Mouse (Mus musculus): ENCODE data around the gene Eya3. TPM values are rescaled to one million over a fixed set of nuclear protein-coding genes. Genes with fewer than 3 reads are reported as not detected.
A peak's percentile ranks its signal among the peaks of the same experiment; 100 is the strongest.
"Not testable (repeated sequence)": the region's sequence is repeated elsewhere in the genome, so short reads cannot be mapped to it uniquely, and the experiment has no call there.

Eya3 gene
- total and polyA plus RNA-seq, 3 experiments, result 26.6 to 31.8 (median 29.8) TPM

DNA sequence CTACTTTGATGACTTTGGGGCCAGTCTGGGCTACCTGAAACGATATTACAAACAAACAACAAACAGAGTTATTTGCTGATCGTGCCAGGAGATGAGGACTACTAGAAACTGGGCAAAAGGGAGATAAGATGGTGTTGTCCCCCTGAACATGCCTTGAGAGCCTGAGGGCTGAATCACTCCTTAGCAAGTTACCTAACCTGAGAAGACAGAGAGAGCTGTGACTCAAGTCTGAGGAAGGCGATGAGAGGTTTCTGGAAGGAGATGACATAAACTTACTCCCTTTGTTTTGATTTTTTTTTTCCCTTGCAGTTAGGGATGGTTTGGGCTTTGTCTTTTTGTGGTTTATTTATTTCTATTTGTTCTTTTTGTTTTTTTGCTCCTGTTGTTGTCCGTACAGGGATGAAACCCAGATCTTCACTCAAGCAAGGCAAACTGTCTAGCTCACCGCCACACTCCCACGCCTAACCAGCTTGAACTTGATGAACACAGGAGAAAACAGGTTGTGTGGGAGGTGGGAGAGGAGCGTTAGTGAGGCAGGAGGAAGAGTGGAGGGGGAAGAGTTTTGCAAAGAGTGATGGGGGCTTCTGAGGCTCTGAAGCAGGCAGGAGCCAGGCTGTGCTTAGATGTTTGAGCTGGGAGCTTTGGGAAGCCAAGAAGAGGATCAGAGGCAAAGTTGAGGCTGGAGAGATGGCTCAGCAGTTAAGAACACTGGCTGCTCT is 119.0 kb downstream of the Eya3 start:
- TF ChIP-seq CTCF (IDR thresholded peaks at IDR 0.05) (no peak), POLR2A (IDR thresholded peaks at IDR 0.05; ENCODE audit: insufficient read depth, low read depth, low read length) (no peak), EP300 (IDR thresholded peaks at IDR 0.05; ENCODE audit: insufficient read depth, low read depth, low read length) (no peak)

DNA sequence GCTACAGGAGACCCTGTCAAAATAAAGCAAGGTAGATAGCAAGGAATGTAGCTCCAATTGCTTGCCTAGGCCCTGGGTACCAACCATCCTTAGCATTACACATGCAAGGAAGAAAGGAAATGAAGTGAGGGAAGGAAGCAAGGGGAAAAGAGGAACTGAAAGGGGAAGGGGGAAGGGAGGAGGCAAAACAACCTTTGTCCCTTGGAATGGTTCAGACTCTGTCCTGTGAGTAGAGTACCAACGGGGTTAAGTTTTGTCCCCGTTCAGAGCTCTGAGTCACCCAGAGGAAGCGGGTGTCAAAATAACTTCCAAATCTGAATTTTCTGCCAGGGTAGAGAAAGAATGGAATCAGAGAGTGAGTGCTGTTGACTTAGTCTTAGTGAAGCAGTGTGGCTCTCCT is 121.5 kb downstream of the Eya3 start:
- H3K4me3 ChIP-seq, result no peak overlapping the region
- H3K27me3 ChIP-seq (ENCODE audit: control insufficient read depth, insufficient read depth, low read length), result no peaks in the 10 kb centered on the region
- H3K36me3 ChIP-seq (ENCODE audit: control insufficient read depth, insufficient read depth, low read length), result no peaks in the 10 kb centered on the region
- no peak overlapping the region for H3K9ac ChIP-seq (ENCODE audit: low read depth, low read length)
- intact Hi-C loops (cut with DNase I), result no loop called here
- TF ChIP-seq CTCF (IDR thresholded peaks at IDR 0.05) (no peak), EP300 (IDR thresholded peaks at IDR 0.05; ENCODE audit: insufficient read depth, low read depth, low read length) (no peak), POLR2A (IDR thresholded peaks at IDR 0.05; ENCODE audit: insufficient read depth, low read depth, low read length) (no peak)
- H3K79me2 ChIP-seq (replicated peaks; ENCODE audit: control insufficient read depth, insufficient read depth, low read length), result no peaks in the 10 kb centered on the region
- DNase-seq, result peak in 1 of 2 experiments; percentile 13
- H3K27ac ChIP-seq, result no peak overlapping the region
- WGBS, result 21% methylated on average over 3 of the region's 3 CpGs
- no peaks in the 10 kb centered on the region for H3K4me1 ChIP-seq (ENCODE audit: control insufficient read depth, insufficient read depth, low read length)

More for the DNA sequence above, 119.0 kb downstream of the Eya3 start:
- no peak overlapping the region for H3K9ac ChIP-seq (ENCODE audit: low read depth, low read length)
- H3K4me1 ChIP-seq (ENCODE audit: control insufficient read depth, insufficient read depth, low read length), result no peaks in the 10 kb centered on the region
- intact Hi-C loops (cut with DNase I), result loop anchor here (5.0 kb wide), 1 partner anchor 65 kb away; no protein-coding TSS in a partner anchor
- H3K4me3 ChIP-seq, result no peak overlapping the region
- WGBS, result 74% methylated on average over 7 of the region's 7 CpGs
- no peak for DNase-seq
- no peaks in the 10 kb centered on the region for H3K36me3 ChIP-seq (ENCODE audit: control insufficient read depth, insufficient read depth, low read length)
- no peaks in the 10 kb centered on the region for H3K79me2 ChIP-seq (replicated peaks; ENCODE audit: control insufficient read depth, insufficient read depth, low read length)
- H3K27me3 ChIP-seq (ENCODE audit: control insufficient read depth, insufficient read depth, low read length), result no peaks in the 10 kb centered on the region
- no peak overlapping the region for H3K27ac ChIP-seq

DNA sequence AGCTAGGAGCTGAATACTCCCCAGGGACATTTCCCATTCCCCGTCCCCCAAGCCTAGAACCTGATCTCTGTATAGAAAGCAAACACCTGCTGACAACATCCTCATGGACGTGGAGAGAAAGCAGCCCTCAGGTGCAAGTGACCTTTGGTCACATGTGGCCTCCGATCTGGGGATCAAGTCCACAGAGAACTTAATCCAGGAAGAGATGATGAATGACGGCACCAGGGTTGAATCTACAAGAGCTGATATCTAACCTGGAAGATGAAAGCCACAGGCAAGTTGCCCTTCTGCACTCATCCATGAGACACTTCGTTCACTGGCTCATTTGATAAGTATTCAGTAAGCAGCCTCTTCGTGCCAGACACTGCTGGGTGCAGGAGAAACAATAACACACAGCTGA is 123.8 kb downstream of the Eya3 start:
- intact Hi-C loops (cut with DNase I), result no loop called here
- H3K27me3 ChIP-seq (ENCODE audit: control insufficient read depth, insufficient read depth, low read length), result no peaks in the 10 kb centered on the region
- no peak for TF ChIP-seq EP300 (IDR thresholded peaks at IDR 0.05; ENCODE audit: insufficient read depth, low read depth, low read length)
- no peak for TF ChIP-seq CTCF (IDR thresholded peaks at IDR 0.05)
- WGBS, result 66% methylated on average over 6 of the region's 6 CpGs
- no peaks in the 10 kb centered on the region for H3K79me2 ChIP-seq (replicated peaks; ENCODE audit: control insufficient read depth, insufficient read depth, low read length)
- H3K27ac ChIP-seq, result no peak overlapping the region
- H3K9ac ChIP-seq (ENCODE audit: low read depth, low read length), result no peak overlapping the region
- no peak overlapping the region for H3K4me3 ChIP-seq
- no peaks in the 10 kb centered on the region; the same call in 1 of the 2 replicates for H3K4me1 ChIP-seq (ENCODE audit: control insufficient read depth, insufficient read depth, low read length)
- no peak for DNase-seq
- H3K36me3 ChIP-seq (ENCODE audit: control insufficient read depth, insufficient read depth, low read length), result no peaks in the 10 kb centered on the region

DNA sequence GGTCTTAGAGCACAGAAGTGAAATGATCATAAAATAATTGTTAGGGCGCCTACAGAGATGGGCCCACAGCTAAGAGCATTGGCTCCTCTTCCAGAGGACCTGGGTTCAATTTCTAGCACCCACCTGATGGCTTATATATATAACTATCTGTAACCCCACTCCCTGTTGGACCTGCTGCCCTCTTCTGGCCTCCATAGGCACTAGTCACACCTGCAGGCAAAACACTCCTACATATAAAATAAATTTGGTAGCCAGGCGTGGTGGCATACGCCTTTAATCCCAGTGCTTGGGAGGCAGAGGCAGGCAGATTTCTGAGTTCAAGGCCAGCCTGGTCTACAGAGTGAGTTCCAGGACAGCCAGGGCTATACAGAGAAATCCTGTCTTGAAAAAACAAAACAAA is 124.3 kb downstream of the Eya3 start:
- H3K4me1 ChIP-seq (ENCODE audit: control insufficient read depth, insufficient read depth, low read length); H3K79me2 ChIP-seq (replicated peaks; ENCODE audit: control insufficient read depth, insufficient read depth, low read length); H3K36me3 ChIP-seq (ENCODE audit: control insufficient read depth, insufficient read depth, low read length); H3K27ac ChIP-seq; H3K4me3 ChIP-seq; H3K9ac ChIP-seq (ENCODE audit: low read depth, low read length); intact Hi-C loops (cut with DNase I); H3K27me3 ChIP-seq (ENCODE audit: control insufficient read depth, insufficient read depth, low read length); DNase-seq: not testable (repeated sequence)
- WGBS, result 94% methylated on average over 3 of the region's 3 CpGs

DNA sequence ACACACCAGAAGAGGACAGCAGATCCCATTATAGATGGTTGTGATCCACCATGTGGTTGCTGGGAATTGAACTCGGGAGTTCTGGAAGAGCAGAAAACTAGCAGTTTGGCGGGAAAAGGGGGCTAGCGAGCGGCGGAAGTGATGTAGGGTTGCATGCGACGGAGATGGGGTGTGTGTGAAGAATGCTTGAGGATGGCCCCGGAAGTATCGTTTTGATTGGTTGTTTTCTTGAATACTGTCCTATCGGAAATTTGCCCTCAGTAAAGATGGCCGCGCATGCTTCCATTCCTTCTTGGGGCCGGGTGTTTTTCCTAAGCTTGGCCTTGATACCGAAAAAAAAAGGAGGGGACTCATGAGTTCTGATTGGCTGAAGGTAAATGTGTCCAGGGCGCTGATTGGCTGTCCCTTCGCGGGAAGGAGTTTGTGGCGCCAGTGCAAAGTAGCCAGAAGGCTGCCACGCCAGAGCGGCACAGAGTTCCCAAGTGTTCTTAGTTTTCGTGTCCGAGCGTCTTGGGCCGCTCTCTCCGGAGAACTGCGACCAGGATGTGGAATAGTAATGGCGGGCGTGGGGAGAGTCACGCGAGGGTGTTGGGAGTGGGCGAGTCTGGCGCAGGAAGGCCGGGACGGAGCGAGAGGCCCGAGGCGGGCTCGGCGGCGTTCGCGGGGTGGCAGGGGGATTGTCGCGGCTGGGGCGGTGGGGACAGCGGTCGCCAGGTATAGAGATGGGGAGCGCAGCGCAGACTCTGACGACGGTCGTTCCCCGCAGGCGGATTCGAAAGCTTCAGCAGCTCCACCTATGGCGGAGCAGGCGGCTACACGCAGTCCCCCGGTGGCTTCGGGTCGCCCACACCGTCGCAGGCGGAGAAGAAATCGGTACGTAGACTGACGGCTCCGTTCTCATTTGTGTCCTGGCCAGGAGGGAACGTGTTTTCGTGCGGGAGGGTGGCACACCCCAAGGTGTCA is 129.4 kb downstream of the Eya3 start, which contains the start of gene Rpa2:
Gene Rpa2 (plus strand): TSS at position 419 of the 963 bp plus-strand sequence.
- under 1% methylated on average over 67 of the region's 71 CpGs for WGBS
- Histone ChIP-seq H3K79me2 (replicated peaks; ENCODE audit: control insufficient read depth, insufficient read depth, low read length) (no peaks in the 10 kb centered on the region), H3K36me3 (ENCODE audit: control insufficient read depth, insufficient read depth, low read length) (no peaks in the 10 kb centered on the region), H3K9ac (ENCODE audit: low read depth, low read length) (peak within 1 kb of the TSS; percentile 74), H3K27me3 (ENCODE audit: control insufficient read depth, insufficient read depth, low read length) (no peaks in the 10 kb centered on the region), H3K27ac (peak within 1 kb of the TSS; percentile 74), H3K4me1 (ENCODE audit: control insufficient read depth, insufficient read depth, low read length) (peaks cover 2% of the 10 kb centered on the region), H3K4me3 (peak within 1 kb of the TSS; percentile 64)
- TF ChIP-seq POLR2A (IDR thresholded peaks at IDR 0.05; ENCODE audit: insufficient read depth, low read depth, low read length) (peak; percentile 48), CTCF (IDR thresholded peaks at IDR 0.05) (no peak), EP300 (IDR thresholded peaks at IDR 0.05; ENCODE audit: insufficient read depth, low read depth, low read length) (peak; percentile 76)
- peak; percentile 97 to 98 for DNase-seq
- intact Hi-C loops (cut with DNase I), result no loop called here

DNA sequence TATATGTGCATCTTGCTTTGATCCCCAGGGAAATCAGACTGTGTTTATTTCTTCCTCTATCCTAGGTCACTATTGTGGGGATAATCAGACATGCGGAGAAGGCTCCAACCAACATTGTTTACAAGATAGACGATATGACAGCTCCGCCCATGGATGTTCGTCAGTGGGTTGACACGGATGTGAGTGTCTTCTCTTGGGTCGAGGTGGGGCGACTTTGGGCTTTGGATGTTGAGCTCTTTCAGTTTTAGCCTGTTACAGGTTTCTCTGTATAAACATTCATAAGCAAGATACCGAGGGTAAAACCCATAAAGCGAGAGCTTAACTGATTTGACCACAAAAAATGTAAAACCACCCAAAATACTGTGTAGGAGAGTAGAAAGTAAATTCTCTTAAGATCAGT is 133.0 kb downstream of the Eya3 start:
- Histone ChIP-seq H3K4me3 (no peak overlapping the region), H3K4me1 (ENCODE audit: control insufficient read depth, insufficient read depth, low read length) (peaks cover 2% of the 10 kb centered on the region), H3K9ac (ENCODE audit: low read depth, low read length) (no peak overlapping the region), H3K79me2 (replicated peaks; ENCODE audit: control insufficient read depth, insufficient read depth, low read length) (no peaks in the 10 kb centered on the region), H3K27ac (no peak overlapping the region), H3K27me3 (ENCODE audit: control insufficient read depth, insufficient read depth, low read length) (no peaks in the 10 kb centered on the region), H3K36me3 (ENCODE audit: control insufficient read depth, insufficient read depth, low read length) (no peaks in the 10 kb centered on the region)
- no peak for DNase-seq
- intact Hi-C loops (cut with DNase I), result no loop called here
- TF ChIP-seq CTCF (IDR thresholded peaks at IDR 0.05), result no peak
- no peak for TF ChIP-seq POLR2A (IDR thresholded peaks at IDR 0.05; ENCODE audit: insufficient read depth, low read depth, low read length)
- no peak for TF ChIP-seq EP300 (IDR thresholded peaks at IDR 0.05; ENCODE audit: insufficient read depth, low read depth, low read length)
- 90% methylated on average over 9 of the region's 9 CpGs for WGBS

Other genes starting within 250 kb of the Eya3 start
- 10 to 100 TPM; 22.3 to 22.4 TPM for gene Phactr4, start 216.5 kb upstream of the Eya3 start, total RNA-seq (2021)
- 8.7 and 10.1 TPM in 2 replicates for gene Phactr4, start 216.5 kb upstream of the Eya3 start, polyA plus RNA-seq (2012; rRNA removed)
- gene Med18, start 175.1 kb upstream of the Eya3 start, total RNA-seq (2021), result 1 to 10 TPM; 3.5 to 4.5 TPM
- gene Med18, start 175.1 kb upstream of the Eya3 start, polyA plus RNA-seq (2012; rRNA removed), result 2.1 and 2.2 TPM in 2 replicates
- 1 to 10 TPM; 2.5 to 3.3 TPM for gene Sesn2, start 128.5 kb upstream of the Eya3 start, total RNA-seq (2021)
- gene Sesn2, start 128.5 kb upstream of the Eya3 start, polyA plus RNA-seq (2012; rRNA removed), result 3.4 and 4.3 TPM in 2 replicates
- gene Atpif1, start 105.3 kb upstream of the Eya3 start, total RNA-seq (2021), result 100 to 1,000 TPM; 287 to 299 TPM
- 146 and 164 TPM in 2 replicates for gene Atpif1, start 105.3 kb upstream of the Eya3 start, polyA plus RNA-seq (2012; rRNA removed)
- gene Dnajc8, start 103.4 kb upstream of the Eya3 start, total RNA-seq (2021), result 10 to 100 TPM; 53.3 to 58.8 TPM
- gene Dnajc8, start 103.4 kb upstream of the Eya3 start, polyA plus RNA-seq (2012; rRNA removed), result 29.1 and 40.0 TPM in 2 replicates
- 1 to 10 TPM; 1.7 to 1.8 TPM for gene Ptafr, start 74.9 kb upstream of the Eya3 start, total RNA-seq (2021)
- gene Ptafr, start 74.9 kb upstream of the Eya3 start, polyA plus RNA-seq (2012; rRNA removed), result 3.1 and 4.4 TPM in 2 replicates
- 1 to 10 TPM; 1.2 to 2.9 TPM for gene Xkr8, start 93.6 kb downstream of the Eya3 start, total RNA-seq (2021)
- 1.6 and 3.3 TPM in 2 replicates for gene Xkr8, start 93.6 kb downstream of the Eya3 start, polyA plus RNA-seq (2012; rRNA removed)
- gene Smpdl3b, start 118.3 kb downstream of the Eya3 start, total RNA-seq (2021), result under 1 TPM; 0.82 to 0.86 TPM
- 1.3 TPM in 2 replicates for gene Smpdl3b, start 118.3 kb downstream of the Eya3 start, polyA plus RNA-seq (2012; rRNA removed)
- gene Rpa2, start 129.3 kb downstream of the Eya3 start, total RNA-seq (2021), result 10 to 100 TPM; 10.5 to 12.4 TPM
- 9.9 and 14.9 TPM in 2 replicates for gene Rpa2, start 129.3 kb downstream of the Eya3 start, polyA plus RNA-seq (2012; rRNA removed)
- gene Themis2, start 157.4 kb downstream of the Eya3 start, total RNA-seq (2021), result 1 to 10 TPM; 1.7 to 2.1 TPM
- 2.4 and 4.5 TPM in 2 replicates for gene Themis2, start 157.4 kb downstream of the Eya3 start, polyA plus RNA-seq (2012; rRNA removed)
- gene Ppp1r8, start 204.2 kb downstream of the Eya3 start, total RNA-seq (2021), result 10 to 100 TPM; 18.2 to 19.3 TPM
- gene Ppp1r8, start 204.2 kb downstream of the Eya3 start, polyA plus RNA-seq (2012; rRNA removed), result 18.2 and 33.1 TPM in 2 replicates
- 10 to 100 TPM; 32.5 to 32.8 TPM for gene Stx12, start 245.5 kb downstream of the Eya3 start, total RNA-seq (2021)
- gene Stx12, start 245.5 kb downstream of the Eya3 start, polyA plus RNA-seq (2012; rRNA removed), result 16.2 and 31.7 TPM in 2 replicates